Mouse (Mus musculus): ENCODE data around the gene Ccdc141. TPM values are rescaled to one million over a fixed set of nuclear protein-coding genes. Genes with fewer than 3 reads are reported as not detected.

Ccdc141 gene
- polyA plus RNA-seq, 1 experiment from 2014 or later, result 31.9 TPM

GRCm38 (mm10) chr2:77138879-77139278 is 31.6 kb downstream of the Ccdc141 start:
- ATAC-seq, result no peak
- Histone ChIP-seq H3K4me1 (ENCODE audit: insufficient read depth, low read depth, low read length) (no peaks in the 10 kb centered on the region), H3K9me3 (ENCODE audit: low read length) (no peaks in the 10 kb centered on the region), H3K9ac (replicated peaks; ENCODE audit: low read depth) (no peak overlapping the region), H3K36me3 (ENCODE audit: insufficient read depth, low read length) (no peaks in the 10 kb centered on the region), H3K27me3 (replicated peaks; ENCODE audit: insufficient read depth, low read length) (no peaks in the 10 kb centered on the region), H3K27ac (ENCODE audit: low read length) (no peak overlapping the region), H3K4me3 (ENCODE audit: low read depth, low read length) (no peak overlapping the region), H3K4me2 (replicated peaks; ENCODE audit: low read depth, low read length) (no peak overlapping the region)
- TF ChIP-seq CTCF (IDR thresholded peaks at IDR 0.05) (no peak), EP300 (IDR thresholded peaks at IDR 0.05) (no peak)
- 50% methylated on average over 6 of the region's 6 CpGs for WGBS
- DNase-seq (ENCODE audit: low spot score), result no peak

DNA sequence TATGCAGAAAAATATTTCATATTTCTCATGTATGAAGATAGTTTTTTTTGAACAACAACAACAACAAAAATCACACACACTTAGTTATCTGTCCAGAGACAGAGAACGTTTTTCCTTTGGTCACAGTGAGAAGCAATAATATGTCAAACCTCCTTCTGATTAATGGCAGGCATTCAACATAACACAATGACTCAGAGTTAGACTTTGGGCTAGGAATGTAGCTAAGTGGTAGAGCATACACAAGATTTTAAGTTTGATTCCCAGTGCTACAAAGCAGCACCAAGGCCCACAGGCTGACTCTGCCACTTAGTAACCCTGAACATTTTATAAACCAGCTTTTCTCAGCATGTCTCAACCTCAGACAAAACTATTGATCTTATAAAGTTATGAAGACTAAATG is 35.5 kb downstream of the Ccdc141 start:
- Histone ChIP-seq H3K9me3 (ENCODE audit: low read length) (no peaks in the 10 kb centered on the region), H3K4me2 (replicated peaks; ENCODE audit: low read depth, low read length) (no peak overlapping the region), H3K27ac (ENCODE audit: low read length) (no peak overlapping the region), H3K9ac (replicated peaks; ENCODE audit: low read depth) (no peak overlapping the region), H3K36me3 (ENCODE audit: insufficient read depth, low read length) (no peaks in the 10 kb centered on the region), H3K4me3 (ENCODE audit: low read depth, low read length) (no peak overlapping the region), H3K27me3 (replicated peaks; ENCODE audit: insufficient read depth, low read length) (no peaks in the 10 kb centered on the region), H3K4me1 (ENCODE audit: insufficient read depth, low read depth, low read length) (no peaks in the 10 kb centered on the region)
- ATAC-seq, result no peak
- DNase-seq (ENCODE audit: low spot score), result no peak
- TF ChIP-seq CTCF (IDR thresholded peaks at IDR 0.05) (no peak), EP300 (IDR thresholded peaks at IDR 0.05) (no peak)
- 30% methylated on average over 1 of the region's 1 CpGs for WGBS

DNA sequence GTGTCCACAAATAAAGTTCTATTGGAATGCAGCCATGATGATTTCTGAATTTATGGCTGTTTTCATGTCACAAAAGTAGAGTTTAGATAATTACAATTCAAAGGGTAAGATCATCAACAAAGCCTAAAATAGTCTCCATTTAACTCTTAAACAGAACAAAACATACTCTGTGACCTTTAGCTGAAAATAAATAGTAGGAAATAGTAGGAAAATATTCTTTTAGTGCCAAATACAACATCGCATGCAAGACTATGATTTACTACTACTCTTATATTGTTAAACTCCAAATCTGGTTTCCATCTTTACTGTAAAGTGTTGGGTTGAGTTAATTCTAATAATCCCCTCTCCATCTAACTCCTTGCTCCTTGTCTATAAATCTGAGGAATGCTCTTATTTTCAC is 37.0 kb downstream of the Ccdc141 start:
- 62% methylated on average over 1 of the region's 1 CpGs for WGBS
- Histone ChIP-seq H3K4me2 (replicated peaks; ENCODE audit: low read depth, low read length) (no peak overlapping the region), H3K4me1 (ENCODE audit: insufficient read depth, low read depth, low read length) (no peaks in the 10 kb centered on the region), H3K4me3 (ENCODE audit: low read depth, low read length) (no peak overlapping the region), H3K36me3 (ENCODE audit: insufficient read depth, low read length) (no peaks in the 10 kb centered on the region), H3K27ac (ENCODE audit: low read length) (no peak overlapping the region), H3K9me3 (ENCODE audit: low read length) (no peaks in the 10 kb centered on the region), H3K27me3 (replicated peaks; ENCODE audit: insufficient read depth, low read length) (no peaks in the 10 kb centered on the region), H3K9ac (replicated peaks; ENCODE audit: low read depth) (no peak overlapping the region)
- no peak for TF ChIP-seq CTCF (IDR thresholded peaks at IDR 0.05)
- no peak for TF ChIP-seq EP300 (IDR thresholded peaks at IDR 0.05)
- ATAC-seq (no peak), DNase-seq (ENCODE audit: low spot score) (no peak)

GRCm38 (mm10) chr2:77126939-77127338 is 43.5 kb downstream of the Ccdc141 start:
- Histone ChIP-seq H3K4me3 (ENCODE audit: low read depth, low read length) (no peak overlapping the region), H3K4me2 (replicated peaks; ENCODE audit: low read depth, low read length) (no peak overlapping the region), H3K9me3 (ENCODE audit: low read length) (no peaks in the 10 kb centered on the region), H3K9ac (replicated peaks; ENCODE audit: low read depth) (no peak overlapping the region), H3K27me3 (replicated peaks; ENCODE audit: insufficient read depth, low read length) (no peaks in the 10 kb centered on the region), H3K36me3 (ENCODE audit: insufficient read depth, low read length) (no peaks in the 10 kb centered on the region), H3K27ac (ENCODE audit: low read length) (no peak overlapping the region), H3K4me1 (ENCODE audit: insufficient read depth, low read depth, low read length) (no peaks in the 10 kb centered on the region)
- no peak for ATAC-seq
- no peak for DNase-seq (ENCODE audit: low spot score)
- TF ChIP-seq EP300 (IDR thresholded peaks at IDR 0.05), result no peak
- no peak for TF ChIP-seq CTCF (IDR thresholded peaks at IDR 0.05)
- WGBS, result 67% methylated on average over 1 of the region's 1 CpGs

- Histone ChIP-seq H3K27me3 (replicated peaks; ENCODE audit: insufficient read depth, low read length) (no peaks in the 10 kb centered on the region), H3K4me3 (ENCODE audit: low read depth, low read length) (no peak overlapping the region), H3K27ac (ENCODE audit: low read length) (no peak overlapping the region), H3K4me1 (ENCODE audit: insufficient read depth, low read depth, low read length) (no peaks in the 10 kb centered on the region), H3K36me3 (ENCODE audit: insufficient read depth, low read length) (no peaks in the 10 kb centered on the region), H3K9ac (replicated peaks; ENCODE audit: low read depth) (no peak overlapping the region), H3K9me3 (ENCODE audit: low read length) (no peaks in the 10 kb centered on the region), H3K4me2 (replicated peaks; ENCODE audit: low read depth, low read length) (no peak overlapping the region)
- TF ChIP-seq CTCF (IDR thresholded peaks at IDR 0.05), result no peak
- no peak for TF ChIP-seq EP300 (IDR thresholded peaks at IDR 0.05)
- no peak for DNase-seq (ENCODE audit: low spot score)
- peak; percentile 61 for ATAC-seq
- WGBS, result 9% methylated on average over 6 of the region's 6 CpGs
These were observed 52.3 kb downstream of the Ccdc141 start for GRCm38 (mm10) chr2:77118102-77118501.

DNA sequence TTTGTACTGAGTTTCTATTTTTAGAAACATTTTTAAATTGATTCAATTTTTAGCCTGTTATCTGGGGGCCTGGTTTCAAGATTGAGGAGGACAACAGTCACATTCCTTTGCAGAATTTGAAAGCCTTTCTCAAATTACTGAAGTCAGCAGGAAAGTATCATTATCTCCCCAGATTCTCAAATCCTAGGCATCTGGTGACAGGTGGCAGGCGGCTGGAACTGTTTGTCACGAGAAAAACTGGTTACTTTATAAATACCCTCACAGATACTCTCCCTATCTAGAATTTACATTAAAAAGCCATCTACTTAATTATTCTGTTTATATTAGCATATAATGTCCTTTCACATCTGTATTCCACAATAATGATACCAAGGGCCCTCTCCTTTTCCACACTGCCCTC is 56.1 kb downstream of the Ccdc141 start:
- Histone ChIP-seq H3K27ac (ENCODE audit: low read length) (no peak overlapping the region), H3K36me3 (ENCODE audit: insufficient read depth, low read length) (no peaks in the 10 kb centered on the region), H3K4me1 (ENCODE audit: insufficient read depth, low read depth, low read length) (no peaks in the 10 kb centered on the region), H3K9me3 (ENCODE audit: low read length) (no peaks in the 10 kb centered on the region), H3K9ac (replicated peaks; ENCODE audit: low read depth) (no peak overlapping the region), H3K4me2 (replicated peaks; ENCODE audit: low read depth, low read length) (no peak overlapping the region), H3K4me3 (ENCODE audit: low read depth, low read length) (no peak overlapping the region), H3K27me3 (replicated peaks; ENCODE audit: insufficient read depth, low read length) (no peaks in the 10 kb centered on the region)
- no peak for DNase-seq (ENCODE audit: low spot score)
- TF ChIP-seq EP300 (IDR thresholded peaks at IDR 0.05) (no peak), CTCF (IDR thresholded peaks at IDR 0.05) (no peak)
- WGBS, result 42% methylated on average over 2 of the region's 2 CpGs
- no peak for ATAC-seq

- TF ChIP-seq CTCF (IDR thresholded peaks at IDR 0.05), result no peak
- TF ChIP-seq EP300 (IDR thresholded peaks at IDR 0.05), result peak; percentile 23; the same call in 1 of the 2 replicates
These were observed 56.6 kb downstream of the Ccdc141 start for GRCm38 (mm10) chr2:77113867-77114266.

More at GRCm38 (mm10) chr2:77113867-77114266, 56.6 kb downstream of the Ccdc141 start:
- peak; percentile 63 for DNase-seq (ENCODE audit: low spot score)
- no peak overlapping the region for H3K9ac ChIP-seq (replicated peaks; ENCODE audit: low read depth)
- H3K4me3 ChIP-seq (ENCODE audit: low read depth, low read length), result no peak overlapping the region
- no peak overlapping the region for H3K4me2 ChIP-seq (replicated peaks; ENCODE audit: low read depth, low read length)
- no peaks in the 10 kb centered on the region for H3K4me1 ChIP-seq (ENCODE audit: insufficient read depth, low read depth, low read length)
- WGBS, result 53% methylated on average over 8 of the region's 8 CpGs
- 0 out of 2 replicates have a peak overlapping the region, but pooled peaks have one; percentile 32 for H3K27ac ChIP-seq (ENCODE audit: low read length)
- no peaks in the 10 kb centered on the region for H3K27me3 ChIP-seq (replicated peaks; ENCODE audit: insufficient read depth, low read length)
- peak; percentile 80 for ATAC-seq
- H3K9me3 ChIP-seq (ENCODE audit: low read length), result no peaks in the 10 kb centered on the region
- no peaks in the 10 kb centered on the region for H3K36me3 ChIP-seq (ENCODE audit: insufficient read depth, low read length)
